Mouse (Mus musculus): ENCODE data around the gene Phospho1. TPM values are rescaled to one million over a fixed set of nuclear protein-coding genes. Genes with fewer than 3 reads are reported as not detected.

Gene Phospho1
- polyA plus RNA-seq, 1 experiment from 2014 or later, result 0.30 TPM

DNA sequence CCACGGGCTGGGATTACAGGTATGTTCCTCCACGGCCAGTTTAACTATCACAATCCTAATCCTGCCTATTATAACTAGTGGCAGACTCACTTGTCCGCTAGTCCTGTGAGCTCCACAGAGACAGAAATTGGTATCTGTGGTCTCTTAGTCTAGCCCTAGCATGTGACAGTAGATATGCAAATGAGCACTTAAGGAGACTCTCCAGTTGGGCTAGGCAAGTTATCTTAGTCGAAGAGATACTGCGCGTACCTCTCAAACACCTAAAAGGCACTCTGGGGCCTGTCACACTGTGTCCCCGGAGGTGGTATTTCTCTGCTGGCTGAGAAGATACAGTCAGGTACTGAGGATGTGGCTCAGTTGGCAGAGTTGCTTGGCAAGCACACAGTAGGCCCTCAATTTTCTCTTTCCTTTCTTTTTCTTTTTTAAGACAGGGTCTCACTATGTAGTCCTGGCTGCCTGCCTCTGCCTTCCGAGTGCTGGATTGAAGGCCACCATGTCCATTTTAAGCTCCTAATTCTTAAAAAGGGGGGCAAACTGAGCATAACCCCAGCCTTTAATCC, 31.3 kb upstream of the Phospho1 start:
- Histone ChIP-seq H3K36me3 (no peaks in the 10 kb centered on the region), H3K4me1 (peaks cover 11% of the 10 kb centered on the region), H3K9me3 (replicated peaks) (no peaks in the 10 kb centered on the region), H3K27ac (replicated peaks) (no peak overlapping the region), H3K27me3 (ENCODE audit: low read depth, poor library complexity, severe bottlenecking) (peaks cover 36% of the 10 kb centered on the region), H3K4me3 (no peak overlapping the region)
- DNase-seq (ENCODE audit: low spot score), result no peak
- 95% methylated on average over 8 of the region's 8 CpGs for WGBS

DNA sequence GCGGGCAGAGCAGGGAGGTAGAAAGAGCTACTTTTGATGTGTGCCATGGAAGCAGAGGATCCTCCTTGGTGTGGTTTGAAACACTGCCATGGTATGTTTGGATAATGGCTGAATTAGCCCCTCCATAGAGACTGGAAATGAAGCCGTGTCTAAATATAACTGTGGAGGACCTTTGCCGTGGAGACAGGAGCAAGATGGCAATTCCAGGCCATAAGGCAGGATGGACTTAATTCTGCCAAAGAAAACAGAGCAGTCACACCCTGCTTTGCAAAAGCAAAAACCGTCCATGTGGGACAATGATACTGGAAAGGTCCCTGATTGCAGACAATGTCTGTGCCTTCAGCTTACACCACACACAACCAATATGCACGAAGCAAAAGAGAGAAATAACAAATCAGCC, 30.1 kb upstream of the Phospho1 start:
- Histone ChIP-seq H3K36me3 (no peaks in the 10 kb centered on the region), H3K4me1 (peaks cover 11% of the 10 kb centered on the region), H3K27me3 (ENCODE audit: low read depth, poor library complexity, severe bottlenecking) (peaks cover 46% of the 10 kb centered on the region), H3K27ac (replicated peaks) (no peak overlapping the region), H3K4me3 (no peak overlapping the region), H3K9me3 (replicated peaks) (no peaks in the 10 kb centered on the region)
- no peak for DNase-seq (ENCODE audit: low spot score)
- 84% methylated on average over 5 of the region's 5 CpGs for WGBS

DNA sequence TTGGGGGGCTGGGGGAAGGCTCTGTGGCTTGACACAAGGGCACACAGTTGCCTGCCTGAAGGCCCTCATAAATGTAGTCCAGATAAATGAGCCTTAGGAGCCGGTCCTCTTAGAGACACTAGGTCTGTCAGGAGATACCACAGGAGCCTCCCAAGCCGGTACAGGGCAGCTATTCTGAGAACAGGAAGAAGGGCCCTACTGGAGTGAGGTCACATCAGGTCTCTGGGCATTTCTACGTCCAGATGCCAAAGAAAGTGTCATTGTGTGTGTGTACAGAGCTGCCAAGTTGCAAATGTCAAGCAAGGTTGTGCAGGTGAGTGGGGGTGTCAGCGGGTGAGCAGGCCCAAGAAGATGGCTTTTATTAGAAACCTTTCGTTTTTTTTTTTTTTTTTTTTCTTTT, 28.7 kb upstream of the Phospho1 start:
- Histone ChIP-seq H3K27ac (replicated peaks) (no peak overlapping the region), H3K4me3 (no peak overlapping the region), H3K27me3 (ENCODE audit: low read depth, poor library complexity, severe bottlenecking) (peaks cover 46% of the 10 kb centered on the region), H3K9me3 (replicated peaks) (no peaks in the 10 kb centered on the region), H3K36me3 (no peaks in the 10 kb centered on the region), H3K4me1 (peaks cover 11% of the 10 kb centered on the region)
- DNase-seq (ENCODE audit: low spot score), result no peak
- WGBS, result 69% methylated on average over 5 of the region's 5 CpGs

DNA sequence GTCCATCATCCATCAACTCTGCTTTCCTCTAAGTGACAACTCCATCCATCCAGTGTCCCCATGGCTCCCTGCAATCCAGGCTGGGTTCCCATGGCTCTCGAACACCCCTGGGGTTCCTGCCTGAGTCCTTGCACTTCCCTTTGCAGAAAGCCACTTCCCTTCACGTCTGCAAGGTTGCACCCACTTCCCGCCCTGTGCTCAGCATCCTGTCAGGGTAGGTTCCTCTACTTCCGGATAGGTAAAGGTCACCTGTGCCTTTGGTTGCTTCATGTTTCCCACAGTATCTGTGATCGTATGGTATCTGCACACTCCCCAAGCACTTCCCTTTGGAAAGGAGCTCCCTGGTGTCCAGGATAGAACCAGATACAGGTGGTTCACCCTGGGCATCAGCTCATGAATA, 19.3 kb upstream of the Phospho1 start:
- DNase-seq (ENCODE audit: low spot score), result no peak
- Histone ChIP-seq H3K27ac (replicated peaks) (no peak overlapping the region), H3K4me1 (peaks cover 14% of the 10 kb centered on the region), H3K36me3 (no peaks in the 10 kb centered on the region), H3K27me3 (ENCODE audit: low read depth, poor library complexity, severe bottlenecking) (0 out of 2 replicates have a peak, but pooled peaks cover 5% of the 10 kb centered on the region), H3K4me3 (no peak overlapping the region), H3K9me3 (replicated peaks) (peaks cover 11% of the 10 kb centered on the region)
- WGBS, result 75% methylated on average over 5 of the region's 5 CpGs

DNA sequence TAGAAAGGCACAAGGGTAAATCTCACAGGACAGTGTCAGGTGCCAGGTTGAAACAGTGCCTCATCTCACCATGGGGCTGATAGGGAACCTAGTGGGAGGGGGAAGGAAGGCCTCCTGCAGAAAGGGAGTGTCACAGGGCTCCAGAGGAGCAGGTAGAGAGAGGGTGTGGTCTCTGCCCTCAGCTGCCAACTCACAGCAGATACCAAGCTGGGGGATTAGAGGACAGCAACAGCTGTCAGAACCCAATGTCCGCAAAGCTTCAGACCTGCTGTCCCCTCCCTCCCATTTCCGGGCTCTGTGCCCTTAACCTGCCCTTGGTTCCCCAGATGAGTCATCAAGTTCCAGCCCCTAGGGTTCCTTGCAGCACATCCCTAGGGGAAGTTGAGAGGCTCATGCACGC, 18.8 kb upstream of the Phospho1 start:
- H3K4me1 ChIP-seq, result peaks cover 20% of the 10 kb centered on the region
- H3K27me3 ChIP-seq (ENCODE audit: low read depth, poor library complexity, severe bottlenecking), result 0 out of 2 replicates have a peak, but pooled peaks cover 5% of the 10 kb centered on the region
- WGBS, result 53% methylated on average over 3 of the region's 3 CpGs
- H3K9me3 ChIP-seq (replicated peaks), result peaks cover 11% of the 10 kb centered on the region
- no peak for DNase-seq (ENCODE audit: low spot score)
- H3K4me3 ChIP-seq, result no peak overlapping the region
- no peak overlapping the region for H3K27ac ChIP-seq (replicated peaks)
- H3K36me3 ChIP-seq, result no peaks in the 10 kb centered on the region

DNA sequence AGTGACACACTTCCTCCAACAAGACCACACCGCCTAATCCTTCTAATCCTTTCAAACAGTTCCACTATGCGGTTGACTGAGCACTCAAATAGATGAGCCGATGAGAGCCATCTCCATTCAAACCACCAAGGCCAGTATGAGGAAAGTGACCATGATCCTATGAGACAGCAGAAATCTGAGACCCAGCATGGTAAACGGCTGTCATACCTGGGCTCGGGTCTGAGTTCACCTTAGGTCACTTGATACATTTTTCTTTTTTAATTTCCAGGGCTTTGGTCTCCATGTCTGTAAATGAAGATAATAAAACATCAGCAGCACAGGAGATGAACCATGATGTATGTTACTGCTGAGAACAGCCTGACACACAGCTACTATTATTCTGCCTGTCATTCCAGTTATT, 16.4 kb upstream of the Phospho1 start:
- peaks cover 11% of the 10 kb centered on the region for H3K9me3 ChIP-seq (replicated peaks)
- peaks cover 26% of the 10 kb centered on the region for H3K4me1 ChIP-seq
- WGBS, result 92% methylated on average over 5 of the region's 5 CpGs
- no peak overlapping the region for H3K4me3 ChIP-seq
- no peaks in the 10 kb centered on the region for H3K36me3 ChIP-seq
- H3K27ac ChIP-seq (replicated peaks), result peak overlapping the region; percentile 24; the same call in 1 of the 2 replicates
- DNase-seq (ENCODE audit: low spot score), result no peak
- 0 out of 2 replicates have a peak, but pooled peaks cover 5% of the 10 kb centered on the region for H3K27me3 ChIP-seq (ENCODE audit: low read depth, poor library complexity, severe bottlenecking)

DNA sequence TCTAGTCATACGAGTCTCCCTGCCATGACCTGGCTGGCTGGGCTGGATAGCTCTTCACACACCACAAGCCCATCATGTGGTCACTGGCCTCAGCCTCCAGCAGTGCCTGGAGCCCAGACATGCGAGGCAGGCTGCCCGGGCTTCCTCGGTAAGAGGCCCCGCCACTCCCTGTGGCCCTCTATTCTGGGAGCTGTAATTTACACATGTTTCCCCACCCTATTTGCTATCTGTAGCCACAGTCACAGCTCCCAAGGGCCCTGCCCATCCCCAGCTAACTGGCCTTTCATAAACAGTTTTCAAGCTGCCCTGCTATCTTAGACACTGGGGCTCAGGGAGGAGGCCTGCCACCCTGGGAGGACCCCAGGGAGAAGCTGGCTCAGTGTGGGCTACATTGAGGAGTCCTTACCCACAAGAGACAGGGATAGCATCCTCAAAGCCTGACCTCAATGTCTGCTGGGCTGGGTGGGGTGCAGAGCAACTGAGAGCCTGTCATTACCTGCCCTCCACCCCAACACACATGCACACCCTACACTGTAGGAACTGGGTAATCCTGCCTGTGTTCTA, 15.8 kb upstream of the Phospho1 start:
- H3K27ac ChIP-seq (replicated peaks), result peak overlapping the region; percentile 24; the same call in 1 of the 2 replicates
- 71% methylated on average over 5 of the region's 5 CpGs for WGBS
- H3K36me3 ChIP-seq, result no peaks in the 10 kb centered on the region
- H3K9me3 ChIP-seq (replicated peaks), result peaks cover 11% of the 10 kb centered on the region
- H3K4me1 ChIP-seq, result peaks cover 26% of the 10 kb centered on the region
- 0 out of 2 replicates have a peak, but pooled peaks cover 5% of the 10 kb centered on the region for H3K27me3 ChIP-seq (ENCODE audit: low read depth, poor library complexity, severe bottlenecking)
- no peak overlapping the region for H3K4me3 ChIP-seq
- no peak for DNase-seq (ENCODE audit: low spot score)

DNA sequence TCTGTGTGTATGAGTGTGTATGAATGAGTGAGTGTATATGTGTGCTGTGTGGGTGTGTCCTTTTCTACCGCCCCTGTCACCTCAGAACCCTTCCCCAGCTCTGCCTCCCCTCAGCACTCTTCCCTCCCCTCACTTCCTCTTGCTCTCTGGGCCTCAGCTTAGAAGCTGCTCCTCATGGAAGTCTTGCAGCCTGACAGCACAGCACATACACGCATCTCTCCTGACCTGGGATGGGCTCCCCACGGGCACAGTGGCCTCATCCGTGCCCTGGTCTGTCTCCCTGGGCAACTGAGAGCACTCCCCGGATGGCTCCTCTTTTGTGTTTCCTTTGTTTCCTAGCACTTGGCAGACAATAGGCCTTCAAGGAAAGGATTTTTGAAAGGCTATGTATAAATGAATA, 14.7 kb upstream of the Phospho1 start:
- 21% methylated on average over 5 of the region's 5 CpGs for WGBS
- DNase-seq (ENCODE audit: low spot score), result peak; percentile 29
- H3K27ac ChIP-seq (replicated peaks), result peak overlapping the region; percentile 69

DNA sequence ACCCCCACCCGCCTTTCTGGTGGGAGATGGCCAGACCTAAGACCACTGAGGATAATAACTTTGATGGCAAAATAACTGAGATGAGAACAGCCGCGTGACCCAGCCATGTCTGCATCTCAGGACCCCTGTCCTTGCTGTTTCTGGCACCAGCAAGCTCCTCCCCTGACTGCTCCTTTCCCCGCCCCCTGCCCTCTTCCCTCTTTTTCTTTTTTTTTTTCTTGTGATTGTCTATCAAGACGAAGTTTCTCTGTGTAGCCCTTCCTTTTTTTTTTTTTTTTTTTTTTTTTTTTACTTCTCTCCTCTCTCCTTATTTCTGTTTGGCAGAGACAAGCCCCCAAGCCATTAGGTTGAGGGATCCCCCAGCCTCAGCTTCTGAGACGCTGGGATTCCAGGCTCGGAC, 13.5 kb upstream of the Phospho1 start:
- Histone ChIP-seq H3K4me3 (no peak overlapping the region), H3K36me3 (no peaks in the 10 kb centered on the region), H3K4me1 (peaks cover 26% of the 10 kb centered on the region), H3K27me3 (ENCODE audit: low read depth, poor library complexity, severe bottlenecking) (0 out of 2 replicates have a peak, but pooled peaks cover 5% of the 10 kb centered on the region), H3K9me3 (replicated peaks) (peaks cover 11% of the 10 kb centered on the region), H3K27ac (replicated peaks) (peak overlapping the region; percentile 69)
- WGBS, result 61% methylated on average over 7 of the region's 7 CpGs
- DNase-seq (ENCODE audit: low spot score), result no peak

More for the DNA sequence above, 14.7 kb upstream of the Phospho1 start:
- peaks cover 26% of the 10 kb centered on the region for H3K4me1 ChIP-seq
- no peaks in the 10 kb centered on the region for H3K36me3 ChIP-seq
- H3K4me3 ChIP-seq, result 0 out of 2 replicates have a peak overlapping the region, but pooled peaks have one; percentile 7
- H3K9me3 ChIP-seq (replicated peaks), result peaks cover 11% of the 10 kb centered on the region
- 0 out of 2 replicates have a peak, but pooled peaks cover 5% of the 10 kb centered on the region for H3K27me3 ChIP-seq (ENCODE audit: low read depth, poor library complexity, severe bottlenecking)

DNA sequence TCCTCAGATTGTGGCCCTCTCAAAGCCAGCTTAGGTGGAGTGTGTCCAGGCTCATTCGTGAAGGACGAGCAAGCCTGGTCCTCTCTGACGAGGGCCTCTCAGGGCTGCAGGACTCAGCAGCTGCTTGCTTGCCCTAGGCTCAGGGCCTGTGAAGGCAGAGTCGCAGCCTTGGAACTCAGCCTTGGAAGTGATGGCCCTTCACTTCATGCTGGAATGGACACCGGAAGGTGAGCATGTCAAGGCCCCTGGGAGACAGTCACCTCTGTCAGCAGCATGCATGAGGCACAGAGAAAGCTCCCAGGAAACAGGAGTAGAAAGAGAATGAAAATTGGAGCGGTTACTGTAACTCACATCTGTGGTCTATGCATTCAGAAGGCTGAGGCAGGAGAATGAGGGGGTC, 12.6 kb upstream of the Phospho1 start:
- Histone ChIP-seq H3K27me3 (ENCODE audit: low read depth, poor library complexity, severe bottlenecking) (0 out of 2 replicates have a peak, but pooled peaks cover 5% of the 10 kb centered on the region), H3K36me3 (no peaks in the 10 kb centered on the region), H3K4me1 (peaks cover 26% of the 10 kb centered on the region), H3K27ac (replicated peaks) (peak overlapping the region; percentile 43; the same call in 1 of the 2 replicates), H3K9me3 (replicated peaks) (peaks cover 11% of the 10 kb centered on the region), H3K4me3 (no peak overlapping the region)
- no peak for DNase-seq (ENCODE audit: low spot score)
- 87% methylated on average over 6 of the region's 6 CpGs for WGBS

DNA sequence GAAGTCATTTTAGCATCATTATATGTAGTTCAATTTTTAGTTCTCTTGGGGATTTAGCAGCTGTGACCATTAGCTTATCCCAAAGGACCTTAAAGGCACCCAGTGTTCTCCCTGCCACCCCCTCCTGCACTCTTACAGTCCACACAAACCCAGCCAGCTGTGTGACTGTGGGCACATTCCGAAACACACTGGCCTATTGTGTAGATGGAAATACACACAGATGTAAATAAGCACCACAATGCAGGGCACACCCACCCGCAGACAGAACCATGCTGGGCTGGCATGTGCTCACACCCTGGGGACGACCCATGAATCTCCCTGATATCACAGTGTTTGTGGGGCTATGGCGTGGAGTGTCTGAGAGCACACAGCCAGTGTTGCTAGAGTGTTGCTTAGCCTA, 12.1 kb upstream of the Phospho1 start:
- 78% methylated on average over 4 of the region's 4 CpGs for WGBS
- peaks cover 26% of the 10 kb centered on the region for H3K4me1 ChIP-seq
- DNase-seq (ENCODE audit: low spot score), result no peak
- 0 out of 2 replicates have a peak, but pooled peaks cover 5% of the 10 kb centered on the region for H3K27me3 ChIP-seq (ENCODE audit: low read depth, poor library complexity, severe bottlenecking)
- H3K9me3 ChIP-seq (replicated peaks), result peaks cover 7% of the 10 kb centered on the region
- H3K27ac ChIP-seq (replicated peaks), result no peak overlapping the region
- no peak overlapping the region for H3K4me3 ChIP-seq
- H3K36me3 ChIP-seq, result no peaks in the 10 kb centered on the region

DNA sequence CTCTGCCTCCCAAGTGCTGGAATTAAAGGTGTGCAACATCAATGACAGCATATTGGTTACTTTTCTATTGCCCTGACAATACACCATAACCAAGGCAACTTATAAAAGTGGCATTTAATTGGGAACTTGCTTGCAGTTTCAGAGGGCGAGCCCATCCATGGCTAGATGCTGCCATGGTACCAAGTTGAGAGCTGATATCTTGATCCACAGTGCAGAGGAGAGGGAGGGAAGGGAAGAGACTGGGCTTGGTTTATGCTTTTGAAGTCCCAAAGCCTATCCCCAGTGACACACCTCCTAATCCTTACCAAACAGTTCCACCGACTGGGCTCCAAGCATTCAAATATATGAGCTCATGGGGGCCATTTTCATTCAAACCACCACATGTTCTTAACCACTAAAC, 10.2 kb upstream of the Phospho1 start:
- no peaks in the 10 kb centered on the region for H3K9me3 ChIP-seq (replicated peaks)
- no peak overlapping the region for H3K4me3 ChIP-seq
- 91% methylated on average over 2 of the region's 2 CpGs for WGBS
- no peak overlapping the region for H3K27ac ChIP-seq (replicated peaks)
- no peaks in the 10 kb centered on the region for H3K27me3 ChIP-seq (ENCODE audit: low read depth, poor library complexity, severe bottlenecking)
- H3K4me1 ChIP-seq, result peaks cover 21% of the 10 kb centered on the region
- DNase-seq (ENCODE audit: low spot score), result no peak
- H3K36me3 ChIP-seq, result no peaks in the 10 kb centered on the region

DNA sequence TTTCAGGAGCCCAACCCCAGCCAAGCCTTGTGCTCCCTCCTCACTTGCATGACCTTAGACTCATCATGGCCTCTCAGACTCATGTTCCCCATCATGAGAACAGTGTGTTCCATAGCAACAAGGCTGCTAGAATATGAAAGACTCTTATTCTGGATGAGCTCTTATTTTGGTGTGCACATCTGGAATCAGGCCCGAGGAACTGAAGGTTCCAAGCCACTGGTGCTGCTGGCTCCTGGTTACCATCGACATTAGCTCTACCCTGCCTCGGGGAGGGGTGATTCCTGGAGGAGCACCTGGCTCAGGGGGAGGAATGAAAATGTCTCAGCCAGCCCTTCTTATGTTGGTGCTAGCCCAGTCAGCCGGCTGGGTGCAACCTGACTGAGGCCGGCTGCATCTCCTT, 9.4 kb upstream of the Phospho1 start:
- DNase-seq (ENCODE audit: low spot score), result no peak
- Histone ChIP-seq H3K4me3 (no peak overlapping the region), H3K27me3 (ENCODE audit: low read depth, poor library complexity, severe bottlenecking) (no peaks in the 10 kb centered on the region), H3K36me3 (no peaks in the 10 kb centered on the region), H3K4me1 (peaks cover 14% of the 10 kb centered on the region), H3K27ac (replicated peaks) (no peak overlapping the region), H3K9me3 (replicated peaks) (no peaks in the 10 kb centered on the region)
- 85% methylated on average over 5 of the region's 5 CpGs for WGBS

Measured in midbrain, embryonic 10.5 days (tissue).